Mouse (Mus musculus) neutrophil, adult 59 days (primary cell): ENCODE results near the gene Thrb. TPM values are rescaled to one million over a fixed set of nuclear protein-coding genes. Genes with fewer than 3 reads are reported as not detected.

Experiments
- total RNA-seq, 2 experiments: library from RNA; stranded (reverse); gene quantifications; 1 replicate in 1 of 2; 2 replicates in 1 of 2; pipeline ENCODE4 v1.2.4; 2023

Gene Thrb
- under 1 TPM; 0.09 to 0.33 TPM for total RNA-seq

DNA sequence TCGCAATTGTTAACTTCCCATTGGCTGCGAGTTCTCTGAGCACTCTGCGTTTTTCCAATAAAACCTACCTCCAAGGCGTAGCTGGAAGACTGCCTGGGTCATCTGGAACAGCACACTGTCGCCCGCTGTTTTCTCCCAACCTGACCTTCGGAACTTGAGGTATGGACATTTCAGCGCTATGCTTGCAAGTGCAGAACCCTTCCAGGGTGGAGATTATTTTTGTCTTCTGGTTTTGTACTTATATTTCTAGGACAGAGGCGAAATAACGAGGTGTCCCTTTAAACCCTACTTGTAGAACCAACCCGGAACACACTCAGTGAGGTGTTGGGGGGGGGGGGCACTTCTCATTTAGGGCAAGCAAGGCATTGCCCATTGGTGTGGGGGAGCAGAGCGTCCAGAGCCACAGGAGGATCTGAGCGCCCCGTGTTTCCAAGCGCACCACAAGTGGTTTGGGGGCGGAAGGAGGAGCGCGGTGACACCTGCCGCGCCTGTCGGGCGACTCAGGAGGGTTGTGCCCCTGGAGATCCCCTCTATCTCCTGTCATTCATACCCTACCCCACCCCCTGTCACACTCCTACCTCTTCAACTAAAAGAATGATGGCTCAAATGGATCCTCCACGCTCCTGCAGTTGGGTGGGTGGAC is at the start of gene Thrb:
Gene Thrb, plus strand, starts transcription at position 576 of the 643 bp plus-strand sequence.

